Mouse (Mus musculus): ENCODE data around the gene Rnf19b.

Gene Rnf19b

DNA sequence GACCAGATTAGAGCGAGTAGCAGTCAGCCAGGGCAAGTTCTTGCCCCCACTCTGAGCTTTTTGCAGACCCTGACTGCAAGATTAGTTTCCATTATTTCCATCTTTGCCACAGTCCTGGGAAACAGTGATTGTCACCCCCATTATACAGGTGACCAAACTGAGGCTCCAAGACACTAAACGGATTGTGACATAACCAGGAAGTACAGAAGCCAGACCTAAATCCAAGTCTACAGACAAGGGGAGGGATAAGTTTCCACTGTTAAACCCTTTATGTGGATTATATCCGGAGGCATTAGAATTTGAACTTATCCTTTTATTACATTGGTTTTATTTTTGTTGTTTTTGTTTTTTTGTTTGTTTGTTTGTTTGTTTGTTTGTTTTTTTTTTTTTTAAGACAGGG lies 23.8 kb upstream of the Rnf19b start:
- CTCF ChIA-PET = interaction anchor here (0.6 kb wide), 1 partner anchor 16 kb away, joined by 4 read pairs; no protein-coding TSS in a partner anchor

DNA sequence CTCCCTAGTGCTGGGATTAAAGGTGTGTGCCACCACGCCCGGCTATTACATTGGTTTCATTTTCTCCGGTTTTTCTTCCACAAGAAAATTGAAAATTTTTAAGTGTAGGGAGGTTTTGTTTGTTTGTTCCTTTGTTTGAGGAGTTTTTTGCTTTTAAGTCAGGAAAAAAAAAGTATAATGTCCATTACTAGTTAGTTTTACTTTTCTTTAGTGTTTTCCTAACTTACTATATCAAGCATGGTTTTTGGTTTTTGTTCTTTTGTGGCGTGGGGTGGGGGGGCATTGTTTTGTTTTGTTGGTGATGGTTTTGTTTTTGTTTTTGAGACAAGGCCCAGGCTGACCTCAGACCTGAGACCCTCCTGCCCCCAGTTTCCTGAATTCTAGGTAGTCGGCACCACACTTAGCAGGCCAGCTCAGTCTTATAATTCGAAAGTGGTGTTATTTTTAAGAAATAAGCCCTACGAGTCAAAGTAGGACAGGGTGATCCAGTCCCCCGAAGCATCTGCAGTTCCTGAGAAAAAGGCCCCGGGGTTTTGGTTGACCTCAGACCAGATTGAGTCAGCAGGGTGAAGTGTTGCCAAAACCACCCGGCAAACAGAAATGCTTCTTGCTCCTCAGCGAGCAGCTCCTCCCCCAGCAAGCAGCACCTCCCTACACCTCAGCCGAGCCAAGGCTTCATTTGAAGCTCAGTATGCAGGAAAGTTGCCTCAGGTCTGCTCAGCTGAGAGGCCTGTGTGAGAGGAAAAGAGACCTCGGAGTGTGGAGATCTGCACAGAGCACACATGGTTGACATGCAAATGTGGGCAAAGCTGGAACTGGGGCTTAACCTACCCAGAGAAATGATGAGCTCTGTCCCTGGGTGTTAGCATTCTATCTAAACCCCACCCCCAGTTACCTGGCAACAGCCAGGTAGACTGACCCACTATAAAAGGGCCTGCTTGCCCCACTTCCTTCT lies 23.1 kb upstream of the Rnf19b start:
- CTCF ChIA-PET = interaction anchor here (0.6 to 1.4 kb wide), 3 partner anchors 13 to 29 kb away, joined by 3 to 4 read pairs (median 3); no protein-coding TSS in a partner anchor

DNA sequence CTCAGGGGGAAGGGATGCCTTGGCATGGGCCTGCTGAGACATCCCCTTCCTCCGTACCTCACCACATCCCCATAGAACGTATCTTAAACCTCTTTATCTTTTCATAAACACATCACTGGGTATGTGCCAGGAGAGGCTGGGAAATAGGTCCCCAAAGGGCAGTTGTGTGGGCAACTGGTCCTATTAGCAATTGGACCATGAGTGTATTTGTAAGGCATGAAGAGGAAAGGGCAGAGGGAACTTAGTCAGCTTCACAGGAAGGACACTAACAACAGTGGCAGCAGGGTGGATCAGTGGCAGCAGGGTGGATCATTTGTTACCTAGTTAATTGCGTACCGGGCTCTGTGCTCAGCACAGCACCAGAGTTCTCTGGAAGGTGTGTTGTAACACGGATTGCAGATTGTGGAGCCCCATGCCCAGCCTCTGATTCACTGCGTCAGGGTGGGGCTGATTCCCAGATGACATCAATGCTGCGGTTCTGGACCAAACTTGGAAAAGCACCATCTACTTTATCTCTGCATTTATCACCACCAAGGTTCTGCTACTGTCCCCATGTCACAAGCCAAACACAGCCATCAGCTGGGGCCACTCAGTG lies 22.1 kb upstream of the Rnf19b start:
- CTCF ChIA-PET = interaction anchor here (0.6 to 1.4 kb wide), 2 partner anchors 12 to 28 kb away, joined by 3 read pairs; no protein-coding TSS in a partner anchor

DNA sequence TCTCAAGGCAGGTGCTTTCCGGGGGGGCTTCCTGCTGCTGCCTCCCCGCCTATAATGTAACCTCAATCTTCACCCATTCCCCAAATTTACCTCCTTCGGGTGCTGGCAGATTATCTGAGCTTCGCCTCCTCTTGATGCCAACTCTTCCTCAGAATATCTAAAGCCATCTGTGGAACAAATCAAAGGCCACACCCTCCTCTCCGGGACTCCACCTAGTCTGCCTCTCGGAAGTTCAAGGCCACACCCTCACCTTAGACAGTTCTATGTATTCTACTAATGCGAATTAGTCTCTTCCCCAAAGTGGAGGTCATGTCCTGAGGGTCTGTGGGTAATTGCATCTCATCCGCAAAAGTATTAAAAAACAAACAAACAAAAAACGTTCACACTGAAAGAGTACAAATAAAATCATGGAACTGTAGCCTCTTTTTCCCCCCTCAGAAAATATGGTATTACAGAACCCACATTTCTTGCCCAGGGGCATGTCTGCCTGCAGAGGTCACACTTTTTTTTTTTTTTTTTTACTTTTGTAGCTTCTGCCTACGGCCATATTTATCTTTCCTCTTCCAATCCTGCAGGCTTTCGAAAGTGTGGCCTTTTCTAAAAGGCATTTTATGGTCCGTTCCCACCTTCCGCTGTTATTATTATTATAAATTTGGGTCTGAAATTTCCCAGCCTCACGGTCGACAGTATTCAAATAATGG lies 10.2 kb upstream of the Rnf19b start:
- CTCF ChIA-PET = interaction anchor here (0.6 to 1.4 kb wide), 4 partner anchors 9 to 100 kb away, joined by 3 to 6 read pairs (median 4); no protein-coding TSS in a partner anchor

DNA sequence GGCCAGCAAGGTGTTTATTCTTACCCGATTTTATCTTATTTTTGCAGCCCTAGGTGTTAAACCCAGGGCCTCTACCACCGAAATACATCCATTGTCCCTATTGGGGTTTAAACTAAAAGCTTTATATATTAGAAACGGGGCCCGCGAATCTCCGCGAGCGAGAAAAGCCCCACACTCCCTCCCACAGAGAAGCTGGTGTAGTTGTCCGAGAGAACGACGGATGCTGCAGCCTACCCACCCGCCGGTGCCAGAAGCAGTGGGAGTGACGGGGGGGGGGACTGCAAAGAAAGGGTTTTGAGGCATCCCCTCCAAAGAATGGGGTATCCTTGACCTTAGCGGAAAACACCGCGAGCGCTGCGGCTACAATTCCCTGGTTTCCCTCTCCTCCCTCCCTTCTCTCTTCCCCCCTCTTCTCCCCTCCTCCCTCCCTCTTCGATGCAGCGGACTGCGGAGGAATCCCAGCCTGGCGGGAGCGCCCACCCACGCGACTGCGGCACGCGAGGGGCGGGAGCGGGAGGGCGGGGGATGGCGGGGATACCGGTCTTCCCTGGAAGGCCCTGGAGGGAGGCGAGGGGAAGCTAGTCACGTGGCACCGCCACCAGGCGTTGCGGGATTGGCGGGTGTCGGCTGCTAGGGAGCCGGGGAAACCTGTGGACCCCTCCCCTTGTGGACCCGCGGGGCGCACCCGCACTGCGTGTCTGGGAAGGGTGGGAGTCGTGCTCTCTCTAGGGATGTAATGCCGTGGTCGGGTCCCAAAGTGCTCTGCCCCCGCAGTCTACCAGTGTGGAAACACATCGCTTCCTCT lies 9.4 kb upstream of the Rnf19b start:
- CTCF ChIA-PET = interaction anchor here (0.6 to 1.4 kb wide), 4 partner anchors 9 to 99 kb away, joined by 3 to 6 read pairs (median 4); no protein-coding TSS in a partner anchor

DNA sequence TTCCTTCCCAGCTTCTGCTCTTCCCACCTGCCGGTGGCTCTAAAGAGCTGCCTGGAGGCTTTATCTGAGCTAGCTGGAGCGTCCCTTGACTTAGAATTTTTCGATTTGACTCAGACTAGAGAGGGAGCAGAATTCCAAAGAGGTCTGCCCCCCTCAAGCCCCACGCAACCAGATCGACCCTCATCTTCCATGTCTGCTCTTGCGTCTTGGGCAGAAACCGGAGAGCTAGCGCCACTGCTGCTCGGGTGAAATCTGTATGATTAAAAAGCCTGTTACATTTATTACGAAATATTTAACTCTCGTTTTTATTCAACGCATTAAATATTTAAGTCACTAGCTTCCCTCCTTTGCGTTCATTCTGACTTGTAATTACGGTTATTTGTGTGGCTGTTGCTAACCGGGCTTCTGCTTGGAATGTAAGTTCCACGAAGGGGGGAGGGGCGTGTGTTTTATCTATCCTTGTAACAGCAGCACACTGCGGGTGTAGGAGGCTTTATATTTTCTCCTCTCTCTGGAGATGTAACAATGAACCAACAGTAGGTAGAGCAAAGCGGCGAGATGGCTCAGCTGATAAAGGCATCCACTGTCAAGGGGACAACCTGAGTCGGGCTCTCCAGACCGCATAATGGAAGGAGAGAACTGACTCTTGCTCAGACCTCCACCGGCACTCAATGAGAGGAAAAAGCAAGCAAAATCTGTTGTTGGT lies 8.6 kb upstream of the Rnf19b start:
- CTCF ChIA-PET = interaction anchor here (0.9 kb wide), 1 partner anchor 22 kb away, joined by 9 read pairs; no protein-coding TSS in a partner anchor

DNA sequence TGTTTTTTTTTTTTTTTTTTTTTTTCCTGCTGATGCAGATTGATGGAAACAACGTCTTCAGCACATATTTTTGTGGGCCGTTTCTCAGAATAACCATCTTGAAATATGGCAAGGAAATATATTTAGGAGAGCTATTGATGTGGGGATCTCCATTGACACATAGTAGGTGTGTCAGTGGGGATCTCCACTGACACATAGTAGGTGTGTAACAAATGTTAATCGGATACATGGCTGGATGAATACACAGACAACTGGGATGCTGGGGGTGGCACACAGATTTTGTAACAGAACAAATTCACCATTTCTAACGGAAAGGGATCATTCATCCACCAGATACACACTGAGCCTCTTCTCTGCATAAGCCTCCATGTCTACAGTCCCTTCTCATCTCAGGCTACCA lies 7.7 kb upstream of the Rnf19b start:
- CTCF ChIA-PET = interaction anchor here (0.9 kb wide), 1 partner anchor 23 kb away, joined by 9 read pairs; no protein-coding TSS in a partner anchor

DNA sequence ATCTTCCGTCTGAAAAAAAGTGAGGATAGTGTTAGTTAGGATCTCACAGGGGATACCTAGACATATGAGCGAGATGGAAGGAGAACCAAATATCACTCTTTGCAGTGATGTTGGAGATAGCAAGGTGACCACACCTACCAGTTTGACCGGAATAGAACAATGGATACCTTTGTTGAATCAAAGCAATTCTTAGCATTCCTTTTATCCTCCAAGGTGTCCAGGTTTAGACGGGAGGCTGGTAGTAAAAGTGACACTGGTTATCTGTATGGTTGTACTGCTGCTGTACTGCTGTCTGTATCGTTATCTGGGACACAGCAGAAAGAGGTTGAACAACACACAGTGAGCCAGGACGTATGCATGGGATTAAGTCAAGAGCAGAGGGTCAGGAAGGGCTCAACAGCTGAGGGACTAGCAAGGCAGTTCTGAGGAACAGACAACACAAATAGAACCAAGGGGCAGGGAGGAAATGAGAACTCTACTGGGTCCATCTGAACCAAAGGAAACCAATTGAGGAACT lies 7.1 kb upstream of the Rnf19b start:
- CTCF ChIA-PET = no interaction called here

DNA sequence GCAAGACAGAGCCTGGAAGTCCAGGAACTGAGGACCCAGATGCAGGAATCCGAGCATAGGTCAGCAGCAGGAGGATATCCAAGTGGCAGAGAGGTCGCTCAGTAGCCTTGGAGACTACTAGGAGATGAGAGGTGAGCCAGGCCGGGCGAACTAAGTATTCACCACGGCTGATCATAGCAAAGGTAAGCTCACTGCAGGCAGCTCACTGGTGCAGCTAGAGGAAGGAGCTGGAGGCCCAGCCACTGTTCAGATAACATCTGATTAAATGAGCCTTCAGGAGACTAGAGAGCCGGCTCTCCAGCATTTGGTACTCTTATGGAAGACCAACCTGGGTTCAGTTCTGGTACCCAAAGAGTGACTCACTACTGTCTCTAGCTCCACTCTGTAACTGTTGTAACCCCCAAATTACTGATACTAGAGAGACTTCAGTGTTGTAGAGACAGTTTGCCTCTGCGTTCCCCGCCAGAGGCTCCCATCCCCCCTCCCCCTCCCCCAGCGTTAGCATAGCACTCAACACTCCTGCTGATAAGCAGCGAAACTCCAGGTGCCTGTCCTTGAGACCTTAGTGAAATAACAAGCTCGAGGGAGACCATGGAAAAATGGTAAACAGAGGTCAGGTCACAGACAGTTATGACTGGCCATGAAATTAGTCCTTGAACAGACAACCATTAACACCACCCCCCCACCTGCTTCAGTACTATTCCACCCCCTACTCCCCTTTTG lies 6.4 kb upstream of the Rnf19b start:
- CTCF ChIA-PET = interaction anchor here (0.5 kb wide), 1 partner anchor 11 kb away, joined by 4 read pairs; no protein-coding TSS in a partner anchor

DNA sequence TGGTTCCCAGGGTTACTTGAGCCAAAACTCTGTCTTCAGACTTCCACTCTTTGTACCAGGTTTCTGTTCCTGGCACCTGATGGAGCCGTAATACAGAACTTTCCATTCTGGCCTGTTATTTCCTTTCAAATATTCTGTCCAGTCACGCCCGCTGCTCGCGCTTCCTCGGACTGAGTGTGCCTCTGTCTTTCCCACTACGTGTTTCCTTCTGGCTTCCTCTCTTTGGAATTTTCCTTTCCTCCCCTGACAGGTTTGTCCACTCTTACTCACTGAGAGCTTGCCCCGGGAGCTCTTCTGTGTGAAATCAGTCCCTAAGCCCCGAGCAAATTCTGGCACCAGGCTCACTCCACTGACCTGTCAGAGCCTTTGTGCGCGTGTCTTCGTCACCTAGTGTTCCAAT lies 3.3 kb upstream of the Rnf19b start:
- CTCF ChIA-PET = interaction anchor here (0.5 kb wide), 1 partner anchor 13 kb away, joined by 3 read pairs; no protein-coding TSS in a partner anchor

DNA sequence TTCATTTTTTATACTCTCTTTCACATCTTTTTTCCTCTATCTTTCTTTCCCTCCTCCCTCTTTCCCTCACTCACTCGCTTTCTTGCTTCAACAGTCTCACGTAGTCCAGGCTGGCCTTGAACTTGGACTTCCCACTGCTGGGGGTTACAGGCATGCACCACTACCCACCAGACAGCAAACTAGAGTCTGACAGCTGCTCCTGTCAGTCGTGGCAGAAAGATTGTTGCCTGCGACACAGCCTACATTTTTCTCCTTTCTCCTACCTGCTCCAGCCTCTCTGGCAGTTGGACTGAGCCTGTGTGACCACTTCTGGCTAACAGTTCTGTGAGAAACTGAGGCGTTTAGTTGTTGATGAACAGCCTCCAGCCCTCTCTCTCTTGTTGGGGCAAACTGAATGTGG lies 2.5 kb upstream of the Rnf19b start:
- CTCF ChIA-PET = interaction anchor here (0.7 kb wide), 1 partner anchor 575 kb away, joined by 3 read pairs; no protein-coding TSS in a partner anchor

DNA sequence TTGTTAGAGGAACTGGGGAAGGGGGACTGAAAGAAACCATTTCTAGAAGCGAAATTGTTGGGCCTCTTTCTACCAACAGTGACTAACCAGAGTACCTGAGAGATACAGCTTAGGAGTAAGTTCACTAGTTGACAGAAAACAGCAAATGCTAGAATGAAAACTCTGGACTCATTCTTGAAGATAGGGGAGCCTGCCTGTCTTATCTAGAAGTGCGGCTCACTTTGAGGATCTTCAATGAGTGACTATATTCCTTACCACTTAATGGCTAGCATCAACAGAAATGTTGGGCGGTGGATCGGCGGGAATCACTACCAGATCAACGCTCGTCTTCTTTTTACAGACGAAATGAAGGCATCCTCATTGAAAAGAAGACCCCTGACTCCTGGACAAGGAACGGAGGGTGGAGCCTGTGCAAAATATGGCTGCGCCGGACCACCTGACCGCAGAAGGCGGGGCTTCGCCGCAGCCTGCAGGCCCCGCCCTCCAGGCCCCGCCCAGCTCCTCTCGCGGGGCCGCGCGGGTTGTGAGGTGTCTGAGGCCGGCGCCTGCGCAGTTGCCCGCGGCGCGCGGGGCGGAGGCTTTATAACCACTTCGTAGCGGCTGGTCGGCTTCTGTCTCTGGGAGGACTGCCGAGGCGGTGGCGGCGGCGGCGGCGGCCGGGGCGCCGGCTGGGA lies 401 bp upstream of the Rnf19b start:
- CTCF ChIA-PET = interaction anchor here (1.2 kb wide), 1 partner anchor 9 kb away, joined by 6 read pairs; no protein-coding TSS in a partner anchor

DNA sequence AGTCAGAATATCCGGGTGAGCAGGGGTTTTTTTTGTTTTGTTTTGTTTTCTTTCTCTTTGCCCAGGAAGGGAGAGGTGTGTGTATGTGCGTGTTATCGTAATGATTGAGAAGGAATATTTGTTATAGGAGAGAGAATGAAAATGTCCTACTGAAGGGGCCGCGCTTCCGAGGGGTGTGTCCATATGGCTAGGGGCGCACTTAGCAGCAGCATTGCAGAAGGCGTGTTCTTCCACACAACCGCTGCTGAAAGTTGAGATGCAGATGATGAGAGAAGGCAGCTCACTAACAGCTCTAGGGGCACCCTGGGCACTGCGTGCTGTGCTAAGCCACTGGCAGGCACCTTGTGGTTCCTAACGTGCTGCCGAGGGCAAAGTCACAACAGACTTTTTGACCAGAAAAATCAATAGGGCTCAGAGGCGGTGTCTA lies 1.1 kb downstream of the Rnf19b start:
- CTCF ChIA-PET = interaction anchor here (0.5 to 0.6 kb wide), 2 partner anchors 18 to 73 kb away, joined by 3 to 5 read pairs; no protein-coding TSS in a partner anchor

DNA sequence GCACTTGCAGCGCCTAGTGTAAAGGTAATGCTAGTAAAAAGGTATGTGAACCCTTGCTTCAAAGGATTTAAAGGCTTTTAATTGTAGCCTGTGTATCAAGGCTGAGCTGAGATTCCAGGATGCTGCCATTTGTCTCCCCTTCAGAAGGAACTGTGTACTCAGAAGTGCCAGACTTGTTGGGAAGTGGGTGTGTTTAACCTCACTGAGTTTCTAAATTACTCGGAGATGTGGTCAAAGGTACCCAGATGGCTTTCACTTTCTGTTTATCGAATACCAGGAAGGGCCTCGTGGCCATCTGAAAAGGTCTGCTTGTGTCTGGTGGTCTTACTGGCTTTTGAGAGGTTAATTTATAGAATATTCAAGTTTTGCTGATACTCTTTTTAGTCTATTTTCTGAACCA lies 1.9 kb downstream of the Rnf19b start:
- CTCF ChIA-PET = interaction anchor here (0.6 kb wide), 1 partner anchor 73 kb away, joined by 3 read pairs; no protein-coding TSS in a partner anchor

DNA sequence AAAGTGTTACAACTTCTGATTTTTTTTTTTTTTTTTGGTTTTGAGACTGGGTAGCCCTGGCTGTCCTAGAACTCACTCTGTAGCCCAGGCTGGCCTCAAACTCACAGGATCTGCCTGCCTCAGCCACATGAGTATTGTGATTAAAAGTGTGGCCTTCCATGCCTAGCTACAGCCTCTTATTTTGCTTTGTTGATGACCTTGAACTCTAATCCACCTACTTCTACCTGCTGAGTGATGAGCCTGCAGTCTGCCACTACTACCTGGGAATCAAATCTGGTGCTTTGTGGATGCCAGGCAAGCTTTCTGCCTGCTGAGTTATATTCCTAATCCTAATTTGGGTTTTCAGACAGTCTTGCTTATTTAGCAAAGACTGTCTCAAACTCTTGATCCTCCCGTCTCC lies 3.4 kb downstream of the Rnf19b start:
- CTCF ChIA-PET = no interaction called here

DNA sequence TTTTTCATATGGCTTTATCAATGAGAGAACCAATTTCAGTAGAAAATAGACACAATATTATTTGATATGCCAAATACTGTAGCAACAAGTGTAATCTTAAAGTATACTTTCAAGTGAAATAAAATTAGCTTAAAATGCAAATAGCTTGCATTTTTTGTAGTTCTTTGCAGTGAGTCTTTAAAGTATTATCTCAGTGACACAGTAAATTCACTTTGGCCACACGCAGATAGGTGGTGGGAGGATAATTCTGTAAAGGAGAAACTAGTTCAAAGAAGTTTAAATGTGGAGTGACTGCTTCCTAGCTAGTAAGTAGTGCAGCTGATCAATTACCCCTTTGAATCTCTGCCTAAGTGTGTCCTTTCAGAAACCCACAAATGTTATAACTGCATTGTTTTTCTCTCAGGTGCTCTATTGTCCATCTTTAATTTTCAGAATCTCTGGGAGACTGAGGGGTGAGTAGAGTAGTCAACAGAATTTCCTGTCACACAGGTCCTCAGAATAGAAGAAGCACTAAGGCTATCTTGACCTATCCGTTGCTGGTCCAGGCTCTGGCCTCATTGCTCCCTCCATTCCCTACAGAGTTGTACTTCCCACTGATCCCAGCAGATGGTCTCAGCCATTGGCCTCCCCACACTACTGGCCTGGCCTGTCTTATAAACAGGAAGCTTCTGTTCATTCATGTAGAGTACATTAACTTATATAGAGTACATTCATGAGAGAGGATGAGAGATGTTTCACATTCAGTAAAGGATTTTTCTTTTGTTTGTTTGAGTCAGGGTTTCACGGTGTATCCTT lies 4.4 kb downstream of the Rnf19b start:
- CTCF ChIA-PET = interaction anchor here (0.8 kb wide), 1 partner anchor 14 kb away, joined by 4 read pairs; no protein-coding TSS in a partner anchor

DNA sequence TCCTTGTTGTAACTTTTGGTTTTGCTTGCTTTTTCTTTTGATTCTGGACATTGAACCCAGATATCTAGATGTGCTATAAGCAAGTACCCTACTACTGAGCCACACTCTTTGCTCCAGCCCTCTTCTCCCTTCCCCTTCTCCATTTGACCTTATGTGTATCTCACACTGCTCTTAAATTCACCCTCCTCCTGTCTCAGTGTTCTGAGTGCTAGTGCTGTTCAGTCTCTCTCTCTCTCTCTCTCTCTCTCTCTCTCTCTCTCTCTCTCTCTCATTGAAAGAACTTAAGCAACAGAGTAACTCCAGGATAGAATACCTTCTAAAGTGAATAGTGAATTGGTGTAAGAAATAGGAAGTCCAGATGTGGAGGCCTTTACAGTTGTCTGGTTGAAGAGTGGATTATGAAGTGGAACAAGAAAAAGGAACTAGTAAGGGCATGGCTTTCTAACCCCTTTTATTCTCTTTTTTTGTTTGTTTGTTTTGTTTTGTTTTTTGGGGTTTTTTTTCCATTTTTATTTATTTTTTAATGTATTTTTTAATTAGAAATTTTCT lies 7.7 kb downstream of the Rnf19b start:
- CTCF ChIA-PET = no interaction called here
